Mouse (Mus musculus) hindbrain, embryonic 15.5 days (tissue): ENCODE data around the gene Dtx4. TPM values are rescaled to one million over a fixed set of nuclear protein-coding genes. Genes with fewer than 3 reads are reported as not detected.
"Not testable (repeated sequence)": the region's sequence is repeated elsewhere in the genome, so short reads cannot be mapped to it uniquely, and the experiment has no call there.

Source experiments
- ATAC-seq: fragments of 200-750 bp; cut with Nextera tagmentation; 2 replicates; pipeline ENCODE4 v1.8.0; 2017; ENCODE audit warnings: low read depth, moderate number of reproducible peaks, moderate TSS enrichment; ENCODE audit not compliant: low FRiP score
- H3K27ac ChIP-seq: fragments of 300-500 bp; sonication (generic); replicated peaks from 2 replicates; pipeline ENCODE4 v1.5.1; 2015; ENCODE audit warnings: mild to moderate bottlenecking, inconsistent platforms
- H3K27me3 ChIP-seq: fragments of 300-500 bp; sonication (generic); 2 replicates; pipeline ENCODE4 v1.6.1; 2015; ENCODE audit warnings: control low read depth, inconsistent platforms
- H3K36me3 ChIP-seq: fragments of 300-500 bp; sonication (generic); 2 replicates; pipeline ENCODE4 v1.6.1; 2015; ENCODE audit warnings: control low read depth, inconsistent platforms
- H3K4me1 ChIP-seq: fragments of 300-500 bp; sonication (generic); replicated peaks from 2 replicates; pipeline ENCODE4 v1.6.1; 2015; ENCODE audit warnings: control low read depth, inconsistent platforms
- H3K4me2 ChIP-seq: fragments of 300-500 bp; sonication (generic); 2 replicates; pipeline ENCODE4 v1.6.1; 2015; ENCODE audit warnings: moderate library complexity, mild to moderate bottlenecking, inconsistent platforms
- H3K4me3 ChIP-seq: fragments of 300-500 bp; sonication (generic); 2 replicates; pipeline ENCODE4 v1.5.1; 2015; ENCODE audit warnings: mild to moderate bottlenecking, inconsistent platforms
- H3K9ac ChIP-seq: fragments of 300-500 bp; sonication (generic); 2 replicates; pipeline ENCODE4 v1.6.1; 2015; ENCODE audit warnings: inconsistent platforms
- H3K9me3 ChIP-seq: fragments of 300-500 bp; sonication (generic); 2 replicates; pipeline ENCODE4 v1.6.1; 2016; ENCODE audit warnings: control low read depth, inconsistent platforms
- WGBS: fragments of 180-500 bp; shearing (Covaris S2); methylation state at CpG from one replicate; pipeline ENCODE4 v1.1.7; 2015; 5-methylcytosine and 5-hydroxymethylcytosine counted together
- polyA plus RNA-seq: library from polyadenylated mRNA; unstranded; fragments of >200 nt; fragmentation: Nextera tagmentation; extraction: Ambion mirVana; gene quantifications from 2 replicates; pipeline ENCODE4 v1.2.1, GENCODE M21; 2015

Dtx4 gene
- 40.0 and 42.2 TPM in 2 replicates for polyA plus RNA-seq

GRCm38 (mm10) chr19:12501370-12502347, at the start of gene Dtx4:
Gene Dtx4 (minus strand): TSS chr19:12501454.
- WGBS = under 1% methylated on average over 78 of the region's 80 CpGs
- peak; percentile 93 for ATAC-seq
- Histone ChIP-seq H3K36me3 (no peaks in the 10 kb centered on the region), H3K4me1 (peaks cover 37% of the 10 kb centered on the region), H3K4me2 (peak within 1 kb of the TSS; percentile 91), H3K9ac (peak within 1 kb of the TSS; percentile 95), H3K9me3 (no peaks in the 10 kb centered on the region), H3K27ac (peak within 1 kb of the TSS; percentile 98), H3K4me3 (peak within 1 kb of the TSS; percentile 99), H3K27me3 (no peaks in the 10 kb centered on the region)

GRCm38 (mm10) chr19:12550005-12550942, 49.0 kb upstream of the Dtx4 start:
- Histone ChIP-seq H3K27ac (no peak overlapping the region), H3K9me3 (no peaks in the 10 kb centered on the region), H3K36me3 (no peaks in the 10 kb centered on the region), H3K27me3 (no peaks in the 10 kb centered on the region), H3K4me2 (no peak overlapping the region), H3K9ac (no peak overlapping the region), H3K4me3 (no peak overlapping the region), H3K4me1 (no peaks in the 10 kb centered on the region)
- ATAC-seq = no peak
- 46% methylated on average over 5 of the region's 5 CpGs for WGBS

GRCm38 (mm10) chr19:12549166-12549565, 47.9 kb upstream of the Dtx4 start:
- Histone ChIP-seq H3K9me3 (no peaks in the 10 kb centered on the region), H3K4me2 (no peak overlapping the region), H3K36me3 (no peaks in the 10 kb centered on the region), H3K4me3 (no peak overlapping the region), H3K9ac (no peak overlapping the region), H3K27me3 (no peaks in the 10 kb centered on the region), H3K27ac (no peak overlapping the region), H3K4me1 (no peaks in the 10 kb centered on the region)
- 81% methylated on average over 5 of the region's 5 CpGs for WGBS
- no peak for ATAC-seq

GRCm38 (mm10) chr19:12545440-12545839, 44.2 kb upstream of the Dtx4 start, which contains the start of gene Fam111a:
Gene Fam111a (plus strand): TSS chr19:12545740.
- H3K27me3 ChIP-seq, H3K27ac ChIP-seq, H3K9ac ChIP-seq, H3K4me3 ChIP-seq, H3K4me1 ChIP-seq, ATAC-seq, H3K4me2 ChIP-seq, H3K9me3 ChIP-seq, H3K36me3 ChIP-seq: not testable (repeated sequence)
- 95% methylated on average over 11 of the region's 11 CpGs for WGBS

- no peak overlapping the region for H3K4me3 ChIP-seq
- H3K27ac ChIP-seq = no peak overlapping the region
- H3K36me3 ChIP-seq = no peaks in the 10 kb centered on the region
- no peak overlapping the region for H3K9ac ChIP-seq
- H3K4me1 ChIP-seq = no peaks in the 10 kb centered on the region
- no peak overlapping the region for H3K4me2 ChIP-seq
- no peak for ATAC-seq
- 38% methylated on average over 2 of the region's 2 CpGs for WGBS
- no peaks in the 10 kb centered on the region for H3K9me3 ChIP-seq
- H3K27me3 ChIP-seq = no peaks in the 10 kb centered on the region
Measured at GRCm38 (mm10) chr19:12541644-12542043, 40.4 kb upstream of the Dtx4 start.

- H3K9ac ChIP-seq = no peak overlapping the region
- no peak overlapping the region for H3K27ac ChIP-seq
- 80% methylated on average over 3 of the region's 3 CpGs for WGBS
- H3K4me2 ChIP-seq = no peak overlapping the region
- H3K4me3 ChIP-seq = no peak overlapping the region
- no peaks in the 10 kb centered on the region for H3K4me1 ChIP-seq
- no peaks in the 10 kb centered on the region for H3K36me3 ChIP-seq
- H3K9me3 ChIP-seq = no peaks in the 10 kb centered on the region
- ATAC-seq = no peak
- H3K27me3 ChIP-seq = no peaks in the 10 kb centered on the region
Measured at GRCm38 (mm10) chr19:12540727-12541126, 39.5 kb upstream of the Dtx4 start.

- no peak overlapping the region for H3K9ac ChIP-seq
- no peaks in the 10 kb centered on the region for H3K27me3 ChIP-seq
- no peak overlapping the region for H3K4me3 ChIP-seq
- no peaks in the 10 kb centered on the region for H3K36me3 ChIP-seq
- H3K27ac ChIP-seq = no peak overlapping the region
- no peaks in the 10 kb centered on the region for H3K4me1 ChIP-seq
- no peak for ATAC-seq
- H3K9me3 ChIP-seq = no peaks in the 10 kb centered on the region
- 88% methylated on average over 1 of the region's 1 CpGs for WGBS
- H3K4me2 ChIP-seq = no peak overlapping the region
Measured at GRCm38 (mm10) chr19:12539975-12540374, 38.7 kb upstream of the Dtx4 start.

GRCm38 (mm10) chr19:12537168-12537567, 35.9 kb upstream of the Dtx4 start:
- H3K4me2 ChIP-seq = no peak overlapping the region
- no peak for ATAC-seq
- H3K4me1 ChIP-seq = no peaks in the 10 kb centered on the region
- H3K27ac ChIP-seq = no peak overlapping the region
- no peaks in the 10 kb centered on the region for H3K27me3 ChIP-seq
- H3K9me3 ChIP-seq = no peaks in the 10 kb centered on the region
- no peak overlapping the region for H3K4me3 ChIP-seq
- H3K36me3 ChIP-seq = no peaks in the 10 kb centered on the region
- H3K9ac ChIP-seq = no peak overlapping the region

- no peak overlapping the region for H3K4me2 ChIP-seq
- H3K9ac ChIP-seq = no peak overlapping the region
- ATAC-seq = no peak
- WGBS = 52% methylated on average over 4 of the region's 4 CpGs
- H3K4me1 ChIP-seq = no peaks in the 10 kb centered on the region
- H3K36me3 ChIP-seq = no peaks in the 10 kb centered on the region
- no peaks in the 10 kb centered on the region for H3K9me3 ChIP-seq
- no peak overlapping the region for H3K4me3 ChIP-seq
- no peaks in the 10 kb centered on the region for H3K27me3 ChIP-seq
- H3K27ac ChIP-seq = no peak overlapping the region
Measured at GRCm38 (mm10) chr19:12523377-12523776, 22.1 kb upstream of the Dtx4 start.

- peak; percentile 61; the same call in 1 of the 2 replicates for ATAC-seq
- peak overlapping the region; percentile 66 for H3K4me2 ChIP-seq
- no peaks in the 10 kb centered on the region for H3K4me1 ChIP-seq
- peak overlapping the region; percentile 56 for H3K9ac ChIP-seq
- H3K36me3 ChIP-seq = no peaks in the 10 kb centered on the region
- no peaks in the 10 kb centered on the region for H3K9me3 ChIP-seq
- peak overlapping the region; percentile 73; the same call in 1 of the 2 replicates for H3K27ac ChIP-seq
- no peaks in the 10 kb centered on the region for H3K27me3 ChIP-seq
- peak overlapping the region; percentile 52 for H3K4me3 ChIP-seq
Measured at GRCm38 (mm10) chr19:12518541-12518890, 17.3 kb upstream of the Dtx4 start.

GRCm38 (mm10) chr19:12517671-12518540, 16.7 kb upstream of the Dtx4 start:
- Histone ChIP-seq H3K27ac (peak overlapping the region; percentile 73), H3K4me2 (peak overlapping the region; percentile 66), H3K4me3 (peak overlapping the region; percentile 52), H3K9ac (peak overlapping the region; percentile 56), H3K36me3 (no peaks in the 10 kb centered on the region), H3K9me3 (no peaks in the 10 kb centered on the region), H3K27me3 (no peaks in the 10 kb centered on the region), H3K4me1 (no peaks in the 10 kb centered on the region)
- 2% methylated on average over 15 of the region's 16 CpGs for WGBS
- peak; percentile 92 for ATAC-seq
